Mouse (Mus musculus): ENCODE results near the gene Nfe2.

GRCm38 (mm10) chr15:103279750-103280149, 21.5 kb upstream of the Nfe2 start:
- no peak for TF ChIP-seq GATA1 (IDR thresholded peaks at IDR 0.05; ENCODE audit: borderline replicate concordance, low read length)
- TF ChIP-seq FLI1 (IDR thresholded peaks at IDR 0.05; ENCODE audit: low read length) = no peak
